Mouse (Mus musculus): ENCODE measurements at regions not wholly inside any gene's neighbourhood (a gene's known extent, or its start where the extent isn't known, plus 50 kb on each side); places are given as distances from the start of the nearest gene placed in this dataset.

DNA sequence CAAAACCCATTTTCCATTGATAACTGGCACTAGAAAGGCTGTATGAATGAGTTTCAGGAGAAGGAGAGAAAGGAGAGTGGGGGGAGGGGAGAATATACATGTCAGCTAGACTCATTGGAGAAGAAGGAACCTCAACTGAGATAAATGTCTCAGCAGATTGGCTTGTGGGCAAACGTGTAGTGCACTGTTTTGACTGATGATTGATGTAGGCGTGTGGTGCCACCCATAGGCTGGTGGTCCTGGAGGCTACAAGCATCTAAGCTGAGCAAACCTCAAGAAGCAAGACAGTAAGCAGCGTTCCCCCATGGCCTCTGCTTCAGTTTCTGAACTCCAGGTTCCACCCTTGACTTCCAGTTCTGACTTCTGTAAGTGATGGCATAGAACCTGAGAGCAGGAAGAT is 121.8 kb upstream of the Rbms1 start:
- WGBS = 76% methylated on average over 3 of the region's 3 CpGs
- Histone ChIP-seq H3K27ac (replicated peaks) (no peak overlapping the region), H3K4me3 (no peak overlapping the region)

GRCm38 (mm10) chr2:61083100-61083499 is 120.1 kb upstream of the Rbms1 start:
- WGBS = 95% methylated on average over 1 of the region's 1 CpGs
- Histone ChIP-seq H3K27ac (replicated peaks) (no peak overlapping the region), H3K36me3 (replicated peaks) (no peaks in the 10 kb centered on the region), H3K4me1 (peaks cover 14% of the 10 kb centered on the region; the same call in 1 of the 2 replicates), H3K27me3 (replicated peaks; ENCODE audit: low read depth, poor library complexity, severe bottlenecking) (no peaks in the 10 kb centered on the region), H3K4me3 (no peak overlapping the region), H3K9me3 (no peaks in the 10 kb centered on the region)
- DNase-seq (ENCODE audit: low spot score) = no peak

More for the DNA sequence above, 121.8 kb upstream of the Rbms1 start:
- DNase-seq (ENCODE audit: low spot score) = no peak
- Histone ChIP-seq H3K4me1 (peaks cover 14% of the 10 kb centered on the region; the same call in 1 of the 2 replicates), H3K36me3 (replicated peaks) (no peaks in the 10 kb centered on the region), H3K27me3 (replicated peaks; ENCODE audit: low read depth, poor library complexity, severe bottlenecking) (no peaks in the 10 kb centered on the region), H3K9me3 (no peaks in the 10 kb centered on the region)

DNA sequence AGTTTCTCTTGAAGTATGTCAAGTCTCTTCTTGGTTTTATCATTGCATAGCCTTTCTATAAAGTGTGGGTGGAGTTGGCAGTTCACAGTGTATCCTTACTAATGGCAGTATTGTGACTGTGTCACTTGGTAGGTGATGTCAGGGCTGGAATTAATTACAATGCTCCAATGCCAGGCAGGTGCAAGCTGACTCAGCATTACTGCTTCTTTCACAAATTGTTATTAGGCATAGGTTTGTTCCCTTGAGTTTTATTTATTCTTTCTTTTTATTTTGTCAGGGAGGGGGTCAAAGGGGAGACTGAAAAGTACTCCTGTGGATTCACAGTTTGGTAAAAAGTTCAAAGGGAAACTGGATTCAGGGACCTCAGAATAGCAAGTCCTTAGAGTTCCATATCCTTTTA is 119.6 kb upstream of the Rbms1 start:
- no peaks in the 10 kb centered on the region for H3K36me3 ChIP-seq (replicated peaks)
- H3K27ac ChIP-seq (replicated peaks) = no peak overlapping the region
- no peaks in the 10 kb centered on the region for H3K9me3 ChIP-seq
- no peaks in the 10 kb centered on the region for H3K27me3 ChIP-seq (replicated peaks; ENCODE audit: low read depth, poor library complexity, severe bottlenecking)
- H3K4me3 ChIP-seq = no peak overlapping the region
- DNase-seq (ENCODE audit: low spot score) = no peak
- peaks cover 14% of the 10 kb centered on the region; the same call in 1 of the 2 replicates for H3K4me1 ChIP-seq

GRCm38 (mm10) chr2:61080006-61080405 is 117.0 kb upstream of the Rbms1 start:
- Histone ChIP-seq H3K27ac (replicated peaks) (no peak overlapping the region), H3K4me1 (peaks cover 5% of the 10 kb centered on the region; the same call in 1 of the 2 replicates), H3K9me3 (no peaks in the 10 kb centered on the region), H3K36me3 (replicated peaks) (no peaks in the 10 kb centered on the region), H3K4me3 (no peak overlapping the region), H3K27me3 (replicated peaks; ENCODE audit: low read depth, poor library complexity, severe bottlenecking) (no peaks in the 10 kb centered on the region)
- whole genome bisulfite sequencing = 58% methylated on average over 4 of the region's 4 CpGs
- DNase-seq (ENCODE audit: low spot score) = no peak

DNA sequence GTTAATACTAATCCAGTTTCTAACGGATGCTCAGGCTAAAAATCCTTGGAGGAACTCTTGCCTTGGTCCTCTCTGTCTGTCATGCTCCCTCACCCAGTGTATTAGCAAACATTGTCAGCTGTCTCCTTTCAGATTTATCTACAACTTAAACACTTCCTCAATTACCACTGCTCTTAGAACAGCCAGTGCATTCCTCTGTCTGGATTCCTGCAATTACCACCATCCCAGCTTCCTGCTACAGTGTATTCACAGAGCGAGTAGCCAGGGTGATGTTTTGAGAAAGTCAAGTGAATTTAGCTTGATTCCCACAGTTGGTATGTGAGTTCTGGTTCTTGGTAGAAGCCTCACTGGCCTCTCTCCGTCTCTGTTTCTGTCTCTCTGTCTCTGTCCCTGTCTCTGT is 108.0 kb upstream of the Rbms1 start:
- Histone ChIP-seq H3K27ac (replicated peaks) (peak overlapping the region; percentile 52; the same call in 1 of the 2 replicates), H3K27me3 (replicated peaks; ENCODE audit: low read depth, poor library complexity, severe bottlenecking) (no peaks in the 10 kb centered on the region), H3K9me3 (no peaks in the 10 kb centered on the region), H3K4me1 (peaks cover 13% of the 10 kb centered on the region), H3K4me3 (no peak overlapping the region), H3K36me3 (replicated peaks) (no peaks in the 10 kb centered on the region)
- no peak for DNase-seq (ENCODE audit: low spot score)
- WGBS = 56% methylated on average over 3 of the region's 3 CpGs

DNA sequence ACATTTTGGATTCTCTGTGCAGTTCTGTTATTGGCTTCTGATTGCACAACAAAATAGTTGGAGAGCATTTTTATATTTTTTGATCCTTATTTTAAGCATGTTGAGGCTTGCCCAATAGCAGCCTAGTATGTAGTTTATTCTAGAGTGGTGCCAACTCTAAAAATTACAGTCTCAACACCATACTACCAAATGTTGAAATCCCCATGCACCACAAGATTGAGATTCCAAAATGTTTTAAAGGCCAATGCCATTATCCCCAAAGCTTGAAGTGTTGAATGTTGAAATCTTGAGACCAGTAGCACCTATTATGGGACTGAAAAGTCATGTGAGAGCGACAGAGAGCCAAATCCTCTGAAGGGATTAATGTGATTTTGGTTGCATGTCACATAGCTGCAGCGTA is 104.9 kb upstream of the Rbms1 start:
- Histone ChIP-seq H3K27me3 (replicated peaks; ENCODE audit: low read depth, poor library complexity, severe bottlenecking) (no peaks in the 10 kb centered on the region), H3K9me3 (no peaks in the 10 kb centered on the region), H3K27ac (replicated peaks) (no peak overlapping the region), H3K4me1 (peaks cover 13% of the 10 kb centered on the region), H3K4me3 (no peak overlapping the region), H3K36me3 (replicated peaks) (no peaks in the 10 kb centered on the region)
- no peak for DNase-seq (ENCODE audit: low spot score)
- WGBS = 82% methylated on average over 2 of the region's 2 CpGs

- Histone ChIP-seq H3K9me3 (no peaks in the 10 kb centered on the region), H3K36me3 (replicated peaks) (no peaks in the 10 kb centered on the region), H3K4me3 (no peak overlapping the region), H3K27me3 (replicated peaks; ENCODE audit: low read depth, poor library complexity, severe bottlenecking) (no peaks in the 10 kb centered on the region), H3K4me1 (peaks cover 30% of the 10 kb centered on the region), H3K27ac (replicated peaks) (no peak overlapping the region)
- DNase-seq (ENCODE audit: low spot score) = peak; percentile 21
- 40% methylated on average over 2 of the region's 2 CpGs for WGBS
These were observed 99.1 kb upstream of the Rbms1 start for GRCm38 (mm10) chr2:61062125-61062524.

DNA sequence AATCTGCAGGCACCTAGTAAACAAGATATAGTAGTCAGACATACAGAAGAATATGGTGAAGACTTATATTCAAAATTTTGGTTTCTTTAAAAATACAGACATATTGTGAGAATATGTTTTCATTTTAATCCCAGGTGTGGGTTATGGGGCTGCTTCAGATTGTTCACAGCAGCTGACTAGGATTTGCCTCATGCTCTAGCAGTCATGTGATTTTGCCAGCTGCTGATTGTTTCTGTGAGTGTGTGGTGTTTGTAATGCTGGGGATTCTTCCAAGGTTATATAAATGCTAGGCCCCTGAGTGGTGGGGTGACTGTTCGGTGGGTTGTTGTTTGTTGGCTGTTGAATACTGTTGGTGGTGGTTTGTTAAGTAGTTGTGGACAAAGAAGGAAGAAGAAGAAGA is 97.9 kb upstream of the Rbms1 start:
- Histone ChIP-seq H3K27me3 (replicated peaks; ENCODE audit: low read depth, poor library complexity, severe bottlenecking) (no peaks in the 10 kb centered on the region), H3K36me3 (replicated peaks) (no peaks in the 10 kb centered on the region), H3K27ac (replicated peaks) (no peak overlapping the region), H3K4me1 (peaks cover 30% of the 10 kb centered on the region), H3K9me3 (no peaks in the 10 kb centered on the region), H3K4me3 (no peak overlapping the region)
- DNase-seq (ENCODE audit: low spot score) = no peak
- 84% methylated on average over 1 of the region's 1 CpGs for WGBS

DNA sequence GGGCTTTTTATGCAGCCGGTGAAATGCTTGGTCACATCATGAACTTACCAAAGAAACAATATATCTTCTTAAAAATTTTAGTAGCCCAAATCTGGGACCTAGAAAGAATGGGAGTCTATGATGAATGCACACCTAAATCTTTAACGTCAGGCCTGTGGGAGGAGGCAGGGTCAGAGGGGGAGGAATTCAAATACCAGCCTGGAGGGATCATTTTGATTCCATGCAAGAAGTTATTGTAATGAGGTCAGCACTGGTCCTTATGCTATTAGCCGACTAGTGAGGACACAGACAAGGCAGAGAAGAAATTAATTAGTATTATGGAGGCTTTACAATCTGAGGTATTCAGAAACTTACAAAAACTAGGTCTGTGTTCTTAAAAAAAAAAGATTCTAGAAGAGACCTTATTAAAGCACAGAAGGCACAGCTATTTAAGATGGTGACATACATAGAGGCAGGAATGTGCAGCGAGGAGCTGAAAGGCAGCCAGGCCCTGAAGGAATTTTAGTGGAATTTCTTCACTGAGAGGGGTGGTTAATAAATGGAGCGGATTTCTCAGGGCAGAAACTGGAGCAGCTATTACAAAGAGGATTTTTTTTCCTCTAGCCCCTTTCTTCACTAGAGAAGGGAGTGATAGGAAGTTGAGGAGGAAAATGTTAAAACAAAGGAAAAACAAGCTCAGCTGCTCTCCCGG is 95.7 kb upstream of the Rbms1 start:
- no peaks in the 10 kb centered on the region for H3K36me3 ChIP-seq (replicated peaks)
- peak overlapping the region; percentile 15; the same call in 1 of the 2 replicates for H3K27ac ChIP-seq (replicated peaks)
- no peak overlapping the region for H3K4me3 ChIP-seq
- 19% methylated on average over 6 of the region's 6 CpGs for WGBS
- no peaks in the 10 kb centered on the region for H3K27me3 ChIP-seq (replicated peaks; ENCODE audit: low read depth, poor library complexity, severe bottlenecking)
- DNase-seq (ENCODE audit: low spot score) = no peak
- H3K4me1 ChIP-seq = peaks cover 30% of the 10 kb centered on the region
- H3K9me3 ChIP-seq = no peaks in the 10 kb centered on the region

GRCm38 (mm10) chr2:61052296-61052695 is 89.3 kb upstream of the Rbms1 start:
- DNase-seq (ENCODE audit: low spot score) = no peak
- Histone ChIP-seq H3K4me3 (no peak overlapping the region), H3K27ac (replicated peaks) (no peak overlapping the region), H3K4me1 (no peaks in the 10 kb centered on the region), H3K9me3 (no peaks in the 10 kb centered on the region), H3K36me3 (replicated peaks) (no peaks in the 10 kb centered on the region), H3K27me3 (replicated peaks; ENCODE audit: low read depth, poor library complexity, severe bottlenecking) (no peaks in the 10 kb centered on the region)
- 71% methylated on average over 9 of the region's 9 CpGs for WGBS

DNA sequence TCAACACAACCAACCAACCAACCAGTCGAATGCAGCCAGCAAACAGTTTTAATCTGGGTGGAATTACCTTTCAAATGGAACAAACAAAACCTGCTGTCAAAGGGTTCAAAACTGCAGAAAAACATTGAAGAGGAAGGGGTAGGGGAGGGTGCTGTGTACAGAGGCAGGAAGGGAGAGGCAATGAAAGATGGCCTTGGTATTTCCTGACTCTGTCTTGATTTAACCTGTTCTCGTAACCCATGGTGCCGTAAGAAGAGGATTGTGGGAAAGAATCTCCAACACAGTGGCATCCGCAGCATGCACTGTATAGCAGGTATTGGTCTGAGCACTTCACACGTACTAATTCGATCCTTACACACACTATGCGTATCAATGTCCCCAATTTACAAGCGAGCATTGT is 88.8 kb upstream of the Rbms1 start:
- H3K4me3 ChIP-seq = no peak overlapping the region
- H3K27ac ChIP-seq (replicated peaks) = no peak overlapping the region
- H3K9me3 ChIP-seq = no peaks in the 10 kb centered on the region
- WGBS = 88% methylated on average over 8 of the region's 8 CpGs
- no peaks in the 10 kb centered on the region for H3K4me1 ChIP-seq
- no peaks in the 10 kb centered on the region for H3K36me3 ChIP-seq (replicated peaks)
- no peak for DNase-seq (ENCODE audit: low spot score)
- no peaks in the 10 kb centered on the region for H3K27me3 ChIP-seq (replicated peaks; ENCODE audit: low read depth, poor library complexity, severe bottlenecking)

DNA sequence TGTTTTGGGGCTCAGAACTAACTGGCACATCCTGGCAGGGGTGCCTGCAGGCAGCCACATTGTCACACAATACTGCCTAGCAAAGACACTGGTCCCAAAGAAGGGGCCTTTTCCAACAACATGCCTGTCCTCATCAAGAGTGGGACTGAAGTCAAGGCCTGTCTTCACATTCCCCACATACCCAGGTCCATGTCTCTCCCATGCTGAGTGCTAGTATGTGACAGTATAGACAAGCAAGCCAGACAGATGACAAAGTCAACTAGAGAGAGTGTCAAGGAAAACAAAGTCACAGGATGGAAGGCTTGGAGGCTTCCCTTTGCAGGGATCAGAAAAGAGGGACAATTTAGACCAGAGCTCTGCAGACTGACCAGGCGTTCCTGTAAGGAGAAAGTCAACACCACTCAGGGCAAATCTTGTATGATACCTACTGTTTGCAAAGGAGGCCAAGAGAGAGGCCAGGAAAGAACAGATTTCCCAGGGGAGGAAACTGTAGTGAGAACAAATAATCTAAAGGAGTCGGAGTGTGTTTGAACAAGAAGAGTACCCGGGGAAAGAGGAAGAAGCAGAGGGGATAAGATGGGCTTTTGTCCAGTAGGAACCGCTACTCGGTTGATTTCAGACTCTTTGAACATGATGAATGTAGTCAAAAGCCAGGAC is 83.2 kb upstream of the Rbms1 start:
- no peak for DNase-seq (ENCODE audit: low spot score)
- WGBS = 79% methylated on average over 5 of the region's 5 CpGs

DNA sequence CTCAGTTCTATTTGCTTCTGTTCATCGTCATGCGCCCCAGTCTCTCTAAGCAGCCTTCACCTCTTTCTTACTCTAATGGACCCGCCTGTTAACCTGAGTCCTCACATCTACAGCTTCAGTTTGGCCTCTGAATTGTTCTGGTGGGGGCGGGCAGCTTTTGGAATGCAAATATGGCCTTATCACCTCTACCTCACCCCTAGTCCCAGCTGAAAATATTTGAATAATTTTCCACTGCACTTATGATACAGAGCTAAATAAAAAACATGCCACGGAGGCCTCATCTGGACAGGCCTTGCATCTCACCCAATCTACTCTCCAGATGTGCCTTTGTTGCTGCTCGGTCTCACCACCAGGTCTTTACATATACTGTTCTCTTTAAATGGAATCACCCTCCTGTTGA is 82.5 kb upstream of the Rbms1 start:
- Histone ChIP-seq H3K27me3 (replicated peaks; ENCODE audit: low read depth, poor library complexity, severe bottlenecking) (no peaks in the 10 kb centered on the region), H3K4me3 (no peak overlapping the region), H3K36me3 (replicated peaks) (no peaks in the 10 kb centered on the region), H3K4me1 (no peaks in the 10 kb centered on the region), H3K9me3 (no peaks in the 10 kb centered on the region), H3K27ac (replicated peaks) (no peak overlapping the region)
- DNase-seq (ENCODE audit: low spot score) = no peak
- WGBS = 84% methylated on average over 6 of the region's 6 CpGs

More for the DNA sequence above, 83.2 kb upstream of the Rbms1 start:
- no peaks in the 10 kb centered on the region for H3K36me3 ChIP-seq (replicated peaks)
- no peaks in the 10 kb centered on the region for H3K4me1 ChIP-seq
- no peak overlapping the region for H3K27ac ChIP-seq (replicated peaks)
- no peak overlapping the region for H3K4me3 ChIP-seq
- H3K9me3 ChIP-seq = no peaks in the 10 kb centered on the region
- no peaks in the 10 kb centered on the region for H3K27me3 ChIP-seq (replicated peaks; ENCODE audit: low read depth, poor library complexity, severe bottlenecking)
